Mouse (Mus musculus) gastrocnemius, postnatal 14 days (tissue): Measurements from ENCODE around the gene Gtsf2. TPM values are rescaled to one million over a fixed set of nuclear protein-coding genes. Genes with fewer than 3 reads are reported as not detected.
"Not testable (repeated sequence)": the region's sequence is repeated elsewhere in the genome, so short reads cannot be mapped to it uniquely, and the experiment has no call there.

Source experiments
- DNase-seq: peaks from one replicate; pipeline ENCODE4 v3.0.0; 2021; ENCODE audit warnings: mixed read lengths
- intact Hi-C: fragments of 180-260 bp; cut with DNase I; formaldehyde crosslinking; loops from one replicate; pipeline ENCODE4 v1.15.1; 2025; ENCODE audit warnings: low total_unique reads
- total RNA-seq, 2 experiments: library from RNA; stranded (reverse); gene quantifications; 2 replicates each; pipeline ENCODE4 v1.2.3; 2021

Gtsf2 gene
- total RNA-seq, 2 experiments from 2014 or later: not detected

GRCm38 (mm10) chr15:103405586-103405985 lies 42.7 kb downstream of the Gtsf2 start:
- intact Hi-C loops: not testable (repeated sequence)

DNA sequence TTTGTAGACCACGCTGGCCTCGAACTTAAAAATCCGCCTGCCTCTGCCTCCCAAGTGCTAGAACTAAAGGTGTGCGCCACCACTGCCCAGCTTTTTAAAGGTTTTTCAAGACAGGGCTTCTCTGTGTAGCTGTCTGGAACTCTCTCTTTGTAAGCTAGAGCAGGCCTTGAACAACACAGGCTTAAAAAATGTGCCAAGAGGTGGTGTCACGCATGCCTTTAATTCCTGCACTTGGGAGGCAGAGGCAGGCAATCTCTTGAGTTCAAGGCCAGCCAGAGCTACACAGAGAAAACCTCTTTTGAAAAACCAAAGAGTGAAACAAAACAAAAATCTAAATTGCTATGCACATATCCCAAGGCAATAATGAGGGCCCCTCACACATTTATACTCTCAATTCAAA lies 46.9 kb downstream of the Gtsf2 start:
- no peak for DNase-seq
- intact Hi-C loops: no loop called here

More at GRCm38 (mm10) chr15:103405586-103405985, 42.7 kb downstream of the Gtsf2 start:
- DNase-seq: not testable (repeated sequence)

GRCm38 (mm10) chr15:103393577-103393976 lies 54.7 kb downstream of the Gtsf2 start:
- no peak for DNase-seq

More at GRCm38 (mm10) chr15:103393577-103393976, 54.7 kb downstream of the Gtsf2 start:
- intact Hi-C loops: no loop called here

Other genes with a start within 250 kb of the Gtsf2 start
- gene Cbx5, start 208.7 kb downstream of the Gtsf2 start, total RNA-seq: 10 to 100 TPM; 29.9 to 41.5 TPM
- 100 to 1,000 TPM; 110 to 114 TPM for gene Hnrnpa1, start 208.0 kb downstream of the Gtsf2 start, total RNA-seq
- not detected for gene Nfe2, start 190.1 kb downstream of the Gtsf2 start, total RNA-seq
- 10 to 100 TPM; 38.0 to 38.5 TPM for gene Copz1, start 175.8 kb downstream of the Gtsf2 start, total RNA-seq
- not detected for gene Gpr84, start 137.9 kb downstream of the Gtsf2 start, total RNA-seq
- 10 to 100 TPM; 31.3 to 32.1 TPM for gene Zfp385a, start 108.4 kb downstream of the Gtsf2 start, total RNA-seq
- 10 to 100 TPM; 22.5 to 25.7 TPM for gene Itga5, start 81.7 kb downstream of the Gtsf2 start, total RNA-seq
- gene Gtsf1, start 18.0 kb downstream of the Gtsf2 start, total RNA-seq: not detected
- 1 to 10 TPM; 1.7 to 1.8 TPM for gene Nckap1l, start 5.3 kb upstream of the Gtsf2 start, total RNA-seq
- 1 to 10 TPM in 1 of 2 experiments, under 1 TPM in 1; 0.94 to 1.2 TPM for gene Pde1b, start 54.6 kb upstream of the Gtsf2 start, total RNA-seq
- 10 to 100 TPM; 42.5 to 58.1 TPM for gene Ppp1r1a, start 89.5 kb upstream of the Gtsf2 start, total RNA-seq
- gene Glycam1, start 116.6 kb upstream of the Gtsf2 start, total RNA-seq: not detected